9 mouse cellular contexts compared by ENCODE assay signal in the genomic region with DNA sequence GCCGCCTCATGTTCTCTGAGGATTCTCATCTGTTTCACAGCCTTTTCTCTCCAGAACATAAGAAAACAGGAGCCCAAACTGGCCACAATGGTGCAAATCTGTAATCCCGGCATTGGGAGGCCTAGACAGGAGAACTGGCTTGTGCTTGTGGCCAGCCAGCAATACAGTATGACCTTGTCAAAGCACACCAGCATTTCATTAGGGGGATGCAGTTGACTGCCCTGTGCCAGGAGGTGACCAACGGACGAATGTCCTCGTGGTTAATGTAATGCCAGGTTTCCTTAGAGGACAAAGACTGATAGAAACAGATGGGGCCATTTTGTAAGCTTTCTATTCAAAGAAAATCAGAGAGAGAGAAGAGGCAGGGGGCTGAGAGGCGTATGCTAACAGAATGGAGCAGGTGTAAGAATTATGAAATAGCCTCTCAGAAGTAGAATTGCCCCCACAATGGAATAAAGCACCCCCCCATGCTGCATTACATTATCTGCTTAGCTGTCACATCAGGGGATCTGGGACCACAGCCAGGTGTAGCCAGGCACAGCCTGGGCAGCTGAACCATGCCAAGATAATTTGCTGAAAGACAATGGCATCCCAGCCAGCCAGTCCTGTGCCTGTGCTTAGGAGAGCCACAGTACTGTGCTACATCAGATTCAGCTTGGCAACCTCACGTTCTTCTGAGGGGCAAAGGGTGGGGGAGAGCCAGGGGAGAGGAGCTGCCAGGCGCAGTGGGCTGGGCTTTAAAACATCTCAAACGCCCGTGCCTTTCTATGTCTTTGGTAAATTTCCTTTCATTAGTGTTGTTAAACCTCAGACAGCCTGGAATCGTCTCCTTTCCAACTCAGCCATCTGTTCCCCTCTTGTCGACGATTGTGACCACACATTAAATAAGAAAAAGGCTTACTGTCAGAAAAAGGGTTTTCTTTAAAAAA.
A peak's percentile ranks its signal among the peaks of the same experiment; 100 is the strongest.
DNase-seq lines count a peak whose midpoint lies in the region; ATAC-seq lines count a peak whose summit lies in the region.
"Had no signal": no experiment of that assay in that cellular context is flagged by ENCODE, and none has a peak within 500 bp of the region (broad histone marks: within the 10 kb centered on the region; RNA-seq: fewer than 3 reads in every experiment).

No protein-coding gene starts in this region.

- ATAC-seq in hindbrain, embryonic 16.5 days = peak; percentile 99

- no peak overlapping the region for H3K4me3 ChIP-seq in hindbrain, embryonic 16.5 days (ENCODE audit: low read length)
- H3K4me3 ChIP-seq: heart, embryonic 13.5 days; myocyte had no signal

- H3K4me2 ChIP-seq in hindbrain, embryonic 16.5 days (ENCODE audit: low read length) = 0 out of 2 replicates have a peak overlapping the region, but pooled peaks have one; percentile 5
- H3K4me2 ChIP-seq: heart, embryonic 13.5 days had no signal

- H3K36me3 ChIP-seq in hindbrain, embryonic 16.5 days (ENCODE audit: control insufficient read depth, insufficient read depth, low read length) = no peaks in the 10 kb centered on the region
- H3K36me3 ChIP-seq: heart, embryonic 13.5 days had no signal

- peak; percentile 73 for DNase-seq in brain, embryonic 18.5 days (ENCODE audit: low read depth, low spot score)
- peak; percentile 96 to 99 for DNase-seq in cerebellum, postnatal 25 days
- peak; percentile 55 to 65 for DNase-seq in left cerebral cortex, postnatal 10 days (ENCODE audit: extremely low spot score in 1 of 2, low spot score in 2 of 2)
- DNase-seq in right cerebral cortex, postnatal 4 days = peak; percentile 71
- DNase-seq in heart, adult 18-20 months = no peak
- DNase-seq in urinary bladder, postnatal 25 days (ENCODE audit: low spot score) = no peak

- no peak overlapping the region for H3K9ac ChIP-seq in hindbrain, embryonic 16.5 days (ENCODE audit: low read depth, low read length)
- H3K9ac ChIP-seq: heart, embryonic 13.5 days had no signal

- H3K27me3 ChIP-seq in hindbrain, embryonic 16.5 days (replicated peaks; ENCODE audit: control insufficient read depth, insufficient read depth, low read length) = no peaks in the 10 kb centered on the region
- H3K27me3 ChIP-seq: heart, embryonic 13.5 days had no signal

- H3K27ac ChIP-seq in hindbrain, embryonic 16.5 days (ENCODE audit: low read depth, low read length) = peak overlapping the region; percentile 67
- H3K27ac ChIP-seq: heart, embryonic 13.5 days had no signal

- intact Hi-C loops in left cerebral cortex, postnatal 10 days (cut with DNase I) = no loop called here

- 22% methylated on average over 13 of the region's 13 CpGs for WGBS in hindbrain, embryonic 16.5 days

- peaks cover 5% of the 10 kb centered on the region; the same call in 1 of the 2 replicates for H3K4me1 ChIP-seq in hindbrain, embryonic 16.5 days (ENCODE audit: control insufficient read depth, insufficient read depth, low read depth, low read length)

- H3K9me3 ChIP-seq in hindbrain, embryonic 16.5 days (ENCODE audit: control insufficient read depth, low read length) = no peaks in the 10 kb centered on the region
- H3K9me3 ChIP-seq: heart, embryonic 13.5 days had no signal

Comparison
In these comparisons a context has a peak if more than half of its experiments do, and no peak if none do; other contexts are left out.
1. DNase-seq: peak in brain, embryonic 18.5 days (single experiment), cerebellum, postnatal 25 days (2 of 2), left cerebral cortex, postnatal 10 days (2 of 2) and right cerebral cortex, postnatal 4 days (single experiment); none in heart, adult 18-20 months (0 of 2) and urinary bladder, postnatal 25 days (single experiment).